Mouse (Mus musculus) NIH3T3 (cell line): ENCODE results near the gene Tada2b.
A peak's percentile ranks its signal among the peaks of the same experiment; 100 is the strongest.

Experiments
- DNase-seq: peaks from one replicate; pipeline ENCODE4 v3.0.0-alpha.2; 2012; ENCODE audit warnings: low read depth

The Tada2b gene

GRCm38 (mm10) chr5:36484171-36484990, at the start of gene Tada2b, which contains the start of gene Ccdc96:
TSS of gene Tada2b (minus strand) at chr5:36484285.
TSS of gene Ccdc96 (plus strand) at chr5:36484588.
- peak; percentile 99 for DNase-seq

GRCm38 (mm10) chr5:36530129-36530751, 46.2 kb upstream of the Tada2b start:
- DNase-seq, result peak; percentile 97

GRCm38 (mm10) chr5:36529698-36530097, 45.6 kb upstream of the Tada2b start:
- peak; percentile 52 for DNase-seq

- DNase-seq, result no peak
Measured at GRCm38 (mm10) chr5:36526921-36527320, 42.8 kb upstream of the Tada2b start.

- DNase-seq, result peak; percentile 56
Measured at GRCm38 (mm10) chr5:36526274-36526673, 42.2 kb upstream of the Tada2b start.

GRCm38 (mm10) chr5:36525216-36525615, 41.1 kb upstream of the Tada2b start:
- DNase-seq, result no peak

GRCm38 (mm10) chr5:36523219-36523703, 39.2 kb upstream of the Tada2b start:
- no peak for DNase-seq

- DNase-seq, result no peak
Measured at GRCm38 (mm10) chr5:36522782-36523181, 38.7 kb upstream of the Tada2b start.

- DNase-seq, result no peak
Measured at GRCm38 (mm10) chr5:36519751-36520150, 35.7 kb upstream of the Tada2b start.

GRCm38 (mm10) chr5:36517596-36517995, 33.5 kb upstream of the Tada2b start:
- no peak for DNase-seq

GRCm38 (mm10) chr5:36515558-36515957, 31.5 kb upstream of the Tada2b start:
- DNase-seq, result no peak

- DNase-seq, result no peak
Measured at GRCm38 (mm10) chr5:36515126-36515525, 31.0 kb upstream of the Tada2b start.

- DNase-seq, result no peak
Measured at GRCm38 (mm10) chr5:36510956-36511355, 26.9 kb upstream of the Tada2b start.

- DNase-seq, result no peak
Measured at GRCm38 (mm10) chr5:36508351-36508750, 24.3 kb upstream of the Tada2b start.

GRCm38 (mm10) chr5:36505643-36506042, 21.6 kb upstream of the Tada2b start:
- no peak for DNase-seq

GRCm38 (mm10) chr5:36505235-36505634, 21.1 kb upstream of the Tada2b start:
- DNase-seq, result no peak

GRCm38 (mm10) chr5:36494709-36495108, 10.6 kb upstream of the Tada2b start:
- no peak for DNase-seq

- DNase-seq, result peak; percentile 61
Measured at GRCm38 (mm10) chr5:36493919-36494318, 9.8 kb upstream of the Tada2b start.

GRCm38 (mm10) chr5:36489225-36489624, 5.1 kb upstream of the Tada2b start:
- peak; percentile 63 for DNase-seq

- DNase-seq, result no peak
Measured at GRCm38 (mm10) chr5:36485306-36485705, 1.2 kb upstream of the Tada2b start.

- DNase-seq, result no peak
Measured at GRCm38 (mm10) chr5:36483203-36484101, 633 bp downstream of the Tada2b start.

- no peak for DNase-seq
Measured at GRCm38 (mm10) chr5:36481114-36481513, 3.0 kb downstream of the Tada2b start.
